Mouse (Mus musculus) natural killer cell, adult 2 months (primary cell): ENCODE results near the gene Gm37240.

Experiments
- DNase-seq, 2 experiments: peaks; one replicate each; pipeline ENCODE4 v3.0.0; 2022; ENCODE audit warnings: low spot score in 2 of 2

Gene Gm37240

DNA sequence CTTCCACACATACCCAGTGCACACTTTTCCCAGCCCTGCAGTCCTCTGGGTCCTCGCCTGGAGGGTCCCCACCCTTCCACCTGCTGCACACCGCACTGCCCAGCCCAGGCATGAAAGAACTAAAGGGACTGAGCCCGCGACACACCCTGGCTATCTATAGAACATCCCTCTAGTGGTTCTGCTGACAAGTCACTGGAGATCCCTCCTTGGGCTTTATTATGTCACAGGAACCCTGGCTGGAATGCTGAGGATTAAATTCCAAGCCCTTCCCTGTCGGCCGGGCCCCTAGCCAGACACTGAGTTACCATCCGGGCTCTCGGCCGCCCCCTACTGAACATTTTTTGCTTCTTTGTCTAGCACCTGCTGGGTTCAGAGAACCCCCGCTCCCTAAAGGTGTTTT lies 612.2 kb downstream of the Gm37240 start:
- DNase-seq, result no peak

DNA sequence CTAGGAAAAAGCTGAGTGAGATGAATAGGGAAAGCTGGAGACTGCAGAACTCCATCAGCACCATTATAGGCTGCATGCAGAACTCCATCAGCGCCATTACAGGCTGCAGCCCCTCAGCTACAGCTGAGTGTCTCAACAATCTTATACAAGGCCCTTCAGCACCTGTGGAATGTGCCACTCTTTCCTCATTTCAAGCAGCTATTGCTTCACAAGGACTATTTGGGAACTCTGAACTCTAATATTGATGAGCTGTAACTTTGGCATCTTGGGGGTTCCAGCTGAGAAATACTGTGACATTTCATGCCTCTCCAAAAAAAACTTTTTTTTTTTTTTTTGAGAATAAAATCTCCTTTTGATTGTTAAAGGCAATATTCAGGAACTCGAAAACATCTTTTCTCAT lies 615.8 kb downstream of the Gm37240 start:
- DNase-seq, result no peak

DNA sequence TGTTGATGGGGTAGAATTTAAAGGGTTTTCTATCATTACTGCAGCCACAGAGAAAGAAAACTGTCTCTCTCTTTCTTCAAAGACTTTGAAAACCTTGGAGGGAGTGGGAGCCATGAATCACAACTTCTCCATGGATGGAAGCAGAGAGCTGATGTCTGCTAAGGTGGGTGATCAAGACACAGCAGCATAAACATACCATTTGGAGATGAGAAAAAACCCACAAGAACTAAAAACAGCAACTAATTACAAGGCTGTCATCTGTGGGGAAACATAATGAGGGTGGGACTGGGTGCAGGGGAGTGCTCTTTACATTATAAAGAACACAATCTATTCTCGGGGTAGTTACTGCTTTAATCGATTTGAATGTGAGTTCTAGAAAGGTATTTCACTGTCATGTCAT lies 622.4 kb downstream of the Gm37240 start:
- no peak for DNase-seq

- DNase-seq, result no peak
These were observed 622.8 kb downstream of the Gm37240 start for GRCm38 (mm10) chr3:85264546-85264945.

DNA sequence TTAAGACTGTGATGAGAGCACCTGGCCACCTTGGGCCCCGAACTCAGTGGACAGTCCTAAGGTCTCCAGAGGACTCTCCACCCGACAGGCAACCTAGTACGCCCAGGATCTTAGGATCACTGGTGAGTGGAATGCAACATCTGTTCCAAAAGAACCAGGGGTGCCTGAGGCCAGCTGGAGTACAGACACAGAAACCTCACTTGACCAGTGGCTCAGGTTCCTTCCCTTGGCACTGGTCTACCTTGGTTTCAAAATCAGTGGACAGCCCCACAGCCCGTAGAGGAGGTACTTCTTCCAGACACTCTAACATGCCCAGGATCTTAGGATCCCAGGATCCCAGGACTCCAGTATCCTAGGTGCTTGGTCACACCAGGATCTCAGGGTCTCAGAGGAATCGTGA lies 632.8 kb downstream of the Gm37240 start:
- DNase-seq, result no peak

DNA sequence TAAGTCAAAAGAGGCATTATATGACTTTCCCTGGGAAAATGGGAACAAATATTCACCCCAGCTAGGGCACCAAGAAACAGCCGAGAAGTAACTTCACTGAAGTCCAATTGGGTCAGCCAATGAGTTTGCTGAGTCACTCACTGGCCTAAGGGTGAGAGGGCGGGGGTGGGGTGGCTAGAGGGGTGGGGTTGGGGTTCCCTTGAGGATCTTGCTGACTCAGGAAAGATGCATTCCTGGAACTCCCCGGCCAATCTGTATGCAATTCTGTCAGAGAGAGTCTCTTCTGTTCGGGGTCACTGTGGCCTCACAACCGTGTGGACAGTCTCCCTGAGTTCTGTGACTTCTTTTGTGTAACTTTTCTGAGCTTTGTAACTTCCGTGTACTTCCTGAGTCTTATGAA lies 635.7 kb downstream of the Gm37240 start:
- DNase-seq, result no peak

DNA sequence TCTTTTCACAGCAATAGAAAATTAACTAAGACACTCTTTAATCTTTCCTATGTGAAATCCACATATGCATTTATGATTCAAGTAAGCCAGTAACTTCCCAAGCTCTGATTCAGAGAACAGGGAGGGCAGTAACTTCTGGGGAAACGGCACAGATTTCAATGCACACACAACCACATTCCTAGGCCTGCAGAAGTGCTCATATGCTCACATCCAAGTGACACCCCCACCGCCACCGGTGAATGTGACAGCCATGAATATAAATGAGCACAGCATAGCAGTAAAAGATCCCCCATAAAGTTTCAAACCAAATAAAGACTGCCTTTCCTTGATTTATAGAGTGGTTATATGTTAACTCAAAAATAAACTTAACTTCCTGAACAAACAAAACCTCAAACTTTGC lies 641.2 kb downstream of the Gm37240 start:
- no peak for DNase-seq

GRCm38 (mm10) chr3:85236546-85236945 lies 650.8 kb downstream of the Gm37240 start:
- DNase-seq, result no peak

- no peak for DNase-seq
These were observed 654.5 kb downstream of the Gm37240 start for GRCm38 (mm10) chr3:85232846-85233245.

DNA sequence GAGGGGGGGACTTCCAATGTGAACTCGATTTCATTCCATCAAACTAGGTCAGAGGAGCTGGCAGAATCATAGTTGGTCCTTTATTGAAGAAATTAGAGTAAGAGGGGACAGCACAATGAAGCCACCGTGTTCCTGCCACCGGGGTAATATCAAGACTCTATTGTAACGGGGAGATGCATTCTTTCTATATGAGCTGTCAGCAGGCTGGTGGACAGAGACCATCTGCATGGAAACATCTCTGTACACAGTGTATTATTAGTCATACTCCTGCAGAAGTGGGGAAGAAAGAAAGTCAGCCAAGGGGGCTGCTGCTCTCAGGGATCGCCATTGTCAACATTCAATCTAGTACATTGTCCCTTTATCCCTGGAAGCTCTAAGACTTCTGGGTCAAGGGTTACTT lies 665.3 kb downstream of the Gm37240 start:
- no peak for DNase-seq

GRCm38 (mm10) chr3:85214926-85215325 lies 672.4 kb downstream of the Gm37240 start:
- no peak for DNase-seq

- no peak for DNase-seq
These were observed 674.5 kb downstream of the Gm37240 start for GRCm38 (mm10) chr3:85212751-85213350.

- no peak for DNase-seq
These were observed 677.2 kb downstream of the Gm37240 start for GRCm38 (mm10) chr3:85209887-85210844.

DNA sequence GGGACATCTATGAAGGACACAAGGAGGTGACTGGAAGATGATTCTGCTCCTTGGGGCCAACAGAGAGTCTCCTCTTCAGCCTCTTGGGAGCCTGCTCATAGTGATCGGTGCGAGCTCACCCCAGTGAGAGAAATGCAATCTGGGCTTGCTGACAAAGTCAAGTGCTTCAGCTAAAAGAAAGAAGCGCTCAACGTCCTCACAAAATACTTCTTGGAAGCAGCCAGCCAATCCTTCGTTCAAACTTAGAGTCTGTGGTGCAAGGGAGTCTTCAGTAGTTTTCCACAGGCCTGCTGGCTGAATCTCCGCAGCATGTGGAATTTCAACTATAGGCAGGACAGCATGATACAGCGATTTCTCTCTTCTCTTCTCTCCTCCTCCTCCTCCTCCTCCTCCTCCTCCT lies 680.8 kb downstream of the Gm37240 start:
- no peak for DNase-seq

DNA sequence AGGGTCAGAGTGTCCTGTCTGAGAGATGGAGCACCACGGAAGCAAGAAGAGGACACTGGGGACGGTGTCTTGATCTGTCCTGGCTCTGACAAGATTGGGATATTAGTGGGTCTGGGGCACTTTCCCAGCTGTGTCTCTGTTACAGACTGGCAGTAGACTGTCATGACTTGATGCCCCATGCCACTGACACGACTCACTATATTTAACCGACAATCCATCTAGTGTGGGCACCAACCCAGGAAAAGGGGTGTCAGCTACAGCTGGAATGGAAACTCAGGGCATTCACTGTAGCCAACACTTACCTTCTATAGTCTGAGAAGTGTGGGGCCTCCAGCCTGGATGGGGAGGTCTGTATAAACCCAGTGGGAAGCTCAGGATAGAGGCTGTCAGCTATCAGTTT lies 681.4 kb downstream of the Gm37240 start:
- no peak for DNase-seq

DNA sequence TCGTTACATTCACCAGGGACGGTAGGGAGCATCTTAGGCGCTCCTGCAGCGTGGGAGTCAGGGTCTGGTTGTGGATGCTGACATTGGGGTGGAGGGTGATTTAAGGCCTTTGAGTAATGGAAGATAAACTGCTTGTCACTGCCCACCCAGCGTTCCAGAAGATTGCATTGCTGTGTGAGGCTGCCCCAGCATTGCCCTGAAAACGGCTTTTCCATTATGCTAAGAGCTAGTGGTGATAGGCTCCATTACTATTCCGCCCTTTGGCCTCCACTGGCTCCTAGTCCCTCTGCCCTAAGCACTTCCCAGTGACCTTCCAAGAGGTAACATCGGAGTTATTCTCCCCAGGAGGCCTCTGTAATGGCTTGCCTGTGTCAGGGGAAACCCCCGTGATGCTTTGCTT lies 683.7 kb downstream of the Gm37240 start:
- DNase-seq, result no peak

DNA sequence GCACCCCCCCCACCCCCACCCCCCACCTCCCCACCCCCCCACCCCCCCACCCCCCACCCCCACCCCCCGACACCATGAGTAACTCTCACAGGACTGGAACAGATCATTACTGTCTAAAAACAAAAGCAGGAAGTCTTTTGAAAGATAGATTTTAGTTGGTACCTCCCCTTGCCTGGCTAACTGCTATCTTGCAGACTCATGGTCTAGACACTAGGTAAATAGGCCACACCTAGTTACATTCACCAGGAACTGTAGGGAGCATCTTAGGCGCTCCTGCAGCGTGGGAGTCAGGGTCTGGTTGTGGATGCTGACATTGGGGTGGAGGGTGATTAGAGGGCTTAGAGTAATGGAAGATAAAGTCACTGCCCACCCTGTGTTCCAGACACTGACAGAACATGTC lies 684.6 kb downstream of the Gm37240 start:
- no peak for DNase-seq

DNA sequence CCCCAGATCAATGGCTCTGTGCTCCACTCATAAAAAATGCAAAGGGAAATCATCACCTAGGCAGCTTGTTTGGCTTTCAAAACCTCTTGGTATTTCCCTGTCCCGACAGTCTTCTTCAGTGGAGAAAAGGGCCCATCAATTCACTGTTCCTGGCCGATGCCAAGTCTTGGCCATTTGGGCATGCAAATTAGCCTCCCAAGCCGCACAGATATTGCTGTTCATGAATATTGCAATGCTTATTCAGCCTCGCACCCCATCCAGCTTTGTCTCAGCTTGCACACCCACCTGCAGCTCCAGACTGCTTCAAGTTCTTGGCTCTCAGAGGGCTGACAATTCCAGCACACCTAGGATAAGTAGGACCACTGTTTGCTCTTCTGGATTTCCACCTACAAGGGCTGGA lies 685.5 kb downstream of the Gm37240 start:
- DNase-seq, result no peak

GRCm38 (mm10) chr3:85198496-85198895 lies 688.8 kb downstream of the Gm37240 start:
- no peak for DNase-seq

DNA sequence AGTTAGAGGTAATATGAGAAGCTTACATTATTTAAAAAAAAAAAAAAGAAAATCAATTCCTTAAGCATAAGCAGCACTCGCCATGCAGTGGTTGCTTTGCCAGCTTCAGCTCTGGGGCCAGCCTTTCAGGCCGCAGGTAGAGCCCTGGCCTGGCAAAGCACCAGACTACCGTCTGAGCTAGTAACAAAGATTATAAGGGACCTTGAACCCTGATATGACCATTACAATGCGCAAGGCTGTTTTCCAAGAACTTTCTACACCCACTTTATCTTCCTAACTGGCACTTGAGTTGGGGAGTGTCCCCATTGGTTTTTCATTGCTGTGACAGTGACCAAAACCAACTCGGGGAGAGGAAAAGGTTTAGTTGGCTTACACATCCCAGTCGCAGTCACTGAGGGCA lies 690.2 kb downstream of the Gm37240 start:
- DNase-seq, result no peak

DNA sequence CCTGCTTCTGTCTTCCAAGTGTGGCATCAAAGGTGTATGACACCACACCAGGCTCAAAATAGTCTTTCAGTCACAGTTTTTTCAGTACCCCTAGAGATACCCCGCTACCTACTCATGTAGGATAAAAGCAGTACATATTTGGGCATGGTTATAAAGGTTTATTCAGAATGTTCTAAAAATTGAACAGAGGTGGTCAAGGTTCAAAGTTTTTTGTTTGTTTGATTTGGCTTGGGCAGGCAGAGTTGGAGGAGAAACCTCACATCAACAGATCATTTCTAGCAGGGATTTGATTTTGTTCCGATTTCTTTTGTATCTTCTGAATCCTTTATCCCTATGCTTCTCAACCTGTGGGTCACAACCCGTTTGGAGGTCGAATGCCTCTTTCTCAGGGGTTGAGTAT lies 690.7 kb downstream of the Gm37240 start:
- DNase-seq, result no peak

DNA sequence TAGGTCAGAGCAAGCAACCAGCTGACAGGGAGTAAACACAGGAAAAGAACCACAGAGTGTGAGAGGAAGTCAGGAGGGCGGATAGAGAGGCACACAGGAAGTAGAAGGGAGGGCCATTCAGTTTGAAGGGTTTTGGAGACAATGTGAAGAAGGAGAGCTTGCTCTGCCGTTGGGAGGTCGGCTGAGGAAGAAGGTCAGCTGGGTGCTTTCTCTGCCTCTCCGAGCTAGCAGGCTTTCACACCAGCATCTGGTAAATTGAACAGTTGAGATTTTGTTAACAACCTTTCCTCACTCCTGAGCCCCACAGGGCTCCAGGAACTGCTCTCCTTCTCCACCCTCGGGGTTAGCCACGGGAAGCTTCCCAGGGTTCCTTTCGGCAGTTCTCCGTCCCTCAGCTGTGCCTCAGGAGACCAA lies 692.2 kb downstream of the Gm37240 start:
- peak; percentile 62 to 64 for DNase-seq

- DNase-seq, result no peak
These were observed 697.5 kb downstream of the Gm37240 start for GRCm38 (mm10) chr3:85189791-85190190.
